Mouse (Mus musculus): ENCODE results near the gene Disp1.
A peak's percentile ranks its signal among the peaks of the same experiment; 100 is the strongest.

The Disp1 gene

GRCm38 (mm10) chr1:183220796-183221718 is at the start of gene Disp1:
Gene Disp1, minus strand, starts transcription at chr1:183221522.
- peak; percentile 81 to 87 for DNase-seq

GRCm38 (mm10) chr1:183267666-183268065 is 46.3 kb upstream of the Disp1 start:
- DNase-seq: no peak

GRCm38 (mm10) chr1:183265921-183266467 is 44.7 kb upstream of the Disp1 start:
- peak in 1 of 2 experiments; percentile 23 for DNase-seq

- peak in 1 of 2 experiments; percentile 50 for DNase-seq
Measured at GRCm38 (mm10) chr1:183264145-183265008, 43.1 kb upstream of the Disp1 start.

GRCm38 (mm10) chr1:183252574-183252973 is 31.3 kb upstream of the Disp1 start:
- no peak for DNase-seq

- no peak for DNase-seq
Measured at GRCm38 (mm10) chr1:183251818-183252217, 30.5 kb upstream of the Disp1 start.

- no peak for DNase-seq
Measured at GRCm38 (mm10) chr1:183250612-183251011, 29.3 kb upstream of the Disp1 start.

- DNase-seq: no peak
Measured at GRCm38 (mm10) chr1:183248144-183248543, 26.8 kb upstream of the Disp1 start.

- no peak for DNase-seq
Measured at GRCm38 (mm10) chr1:183243293-183243692, 22.0 kb upstream of the Disp1 start.

GRCm38 (mm10) chr1:183237901-183238300 is 16.6 kb upstream of the Disp1 start:
- DNase-seq: peak in 1 of 2 experiments; percentile 28

- no peak for DNase-seq
Measured at GRCm38 (mm10) chr1:183236460-183236859, 15.1 kb upstream of the Disp1 start.

- DNase-seq: no peak
Measured at GRCm38 (mm10) chr1:183233679-183234174, 12.4 kb upstream of the Disp1 start.

GRCm38 (mm10) chr1:183232985-183233678 is 11.8 kb upstream of the Disp1 start:
- DNase-seq: no peak

GRCm38 (mm10) chr1:183227469-183227868 is 6.1 kb upstream of the Disp1 start:
- no peak for DNase-seq

GRCm38 (mm10) chr1:183219021-183219420 is 2.3 kb downstream of the Disp1 start:
- no peak for DNase-seq

- DNase-seq: no peak
Measured at GRCm38 (mm10) chr1:183216691-183217090, 4.6 kb downstream of the Disp1 start.

GRCm38 (mm10) chr1:183215706-183216105 is 5.6 kb downstream of the Disp1 start:
- DNase-seq: no peak

GRCm38 (mm10) chr1:183213850-183214249 is 7.5 kb downstream of the Disp1 start:
- DNase-seq: no peak

- DNase-seq: peak in 1 of 2 experiments; percentile 35
Measured at GRCm38 (mm10) chr1:183212757-183213211, 8.5 kb downstream of the Disp1 start.

- DNase-seq: no peak
Measured at GRCm38 (mm10) chr1:183210115-183210514, 11.2 kb downstream of the Disp1 start.

GRCm38 (mm10) chr1:183207623-183208022 is 13.7 kb downstream of the Disp1 start:
- DNase-seq: no peak

- no peak for DNase-seq
Measured at GRCm38 (mm10) chr1:183207141-183207540, 14.2 kb downstream of the Disp1 start.

Measured in lung, postnatal 4 days (tissue).